Mouse (Mus musculus) heart, postnatal 14 days (tissue): ENCODE results near the gene Zfp382. TPM values are rescaled to one million over a fixed set of nuclear protein-coding genes. Genes with fewer than 3 reads are reported as not detected.
"Not testable (repeated sequence)": the region's sequence is repeated elsewhere in the genome, so short reads cannot be mapped to it uniquely, and the experiment has no call there.

Experiments used
- DNase-seq, 2 experiments: peaks; one replicate each; pipeline ENCODE4 v3.0.0; 2021 to 2022
- intact Hi-C: fragments of 180-260 bp; cut with DNase I; formaldehyde crosslinking; loops from one replicate; pipeline ENCODE4 v1.15.1; 2025
- long read RNA-seq, 2 experiments: library from polyadenylated mRNA; stranded (forward); transcript quantifications; one replicate each; pipeline ENCODE4 v2.0.0; 2021
- total RNA-seq, 2 experiments: library from RNA; stranded (reverse); gene quantifications; 2 replicates each; pipeline ENCODE4 v1.2.3; 2021

The Zfp382 gene
- total RNA-seq, result 1 to 10 TPM; 4.2 to 4.4 TPM
- long read RNA-seq, experiment 1, partial matches to known transcripts, result 0 of 1 reads
- long read RNA-seq, experiment 1, other reads (novel, unspliced or antisense), result 1 of 1 reads
- long read RNA-seq, experiment 2, result 0 reads

DNA sequence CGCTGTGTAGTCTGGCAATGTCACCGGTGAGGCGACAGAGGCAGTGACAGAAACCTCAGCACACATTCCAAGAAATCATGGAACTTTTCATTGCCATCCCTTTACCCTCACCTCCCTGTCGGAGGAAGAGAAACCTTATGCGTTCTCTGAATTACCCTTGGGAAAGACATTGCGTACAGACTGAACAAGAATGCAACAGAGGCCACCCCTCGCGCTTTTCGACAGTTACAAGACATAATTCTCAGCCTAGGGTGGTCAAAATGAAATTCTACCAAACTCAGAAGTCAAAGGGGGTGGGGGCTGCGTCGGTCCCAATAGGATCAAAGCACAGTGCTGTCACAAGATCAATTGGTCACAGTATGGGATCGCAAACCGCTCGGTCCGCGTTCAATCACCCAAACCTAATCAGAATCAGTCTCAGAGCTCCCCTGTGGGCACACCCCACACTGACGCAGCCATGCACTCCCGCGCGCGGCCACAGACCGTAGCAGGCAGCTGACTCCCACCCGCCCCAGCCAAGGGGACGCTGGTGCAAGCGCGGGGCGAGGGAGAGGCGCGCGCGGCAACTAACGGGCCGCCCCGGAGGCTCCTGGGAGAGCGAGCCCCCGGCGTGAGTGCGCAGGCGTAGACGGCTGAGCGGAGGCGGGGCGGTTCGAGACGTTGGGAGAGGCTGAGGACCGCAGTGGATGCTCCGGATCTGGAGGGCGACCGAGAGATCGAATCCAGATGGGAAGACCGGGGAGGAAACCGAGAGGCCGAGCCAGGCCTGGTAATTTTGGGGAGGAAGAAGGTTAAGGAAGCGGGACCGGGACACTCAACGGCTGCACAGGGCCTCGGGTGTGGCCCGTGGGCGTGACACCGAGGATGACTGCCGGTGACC is at the start of gene Zfp382:
Zfp382 (plus strand) TSS at position 635 of the 880 bp plus-strand sequence.
- intact Hi-C loops, result loop anchor here (5.0 kb wide), 1 partner anchor 34 kb away; no protein-coding TSS in a partner anchor
- peak; percentile 92 to 95 for DNase-seq

DNA sequence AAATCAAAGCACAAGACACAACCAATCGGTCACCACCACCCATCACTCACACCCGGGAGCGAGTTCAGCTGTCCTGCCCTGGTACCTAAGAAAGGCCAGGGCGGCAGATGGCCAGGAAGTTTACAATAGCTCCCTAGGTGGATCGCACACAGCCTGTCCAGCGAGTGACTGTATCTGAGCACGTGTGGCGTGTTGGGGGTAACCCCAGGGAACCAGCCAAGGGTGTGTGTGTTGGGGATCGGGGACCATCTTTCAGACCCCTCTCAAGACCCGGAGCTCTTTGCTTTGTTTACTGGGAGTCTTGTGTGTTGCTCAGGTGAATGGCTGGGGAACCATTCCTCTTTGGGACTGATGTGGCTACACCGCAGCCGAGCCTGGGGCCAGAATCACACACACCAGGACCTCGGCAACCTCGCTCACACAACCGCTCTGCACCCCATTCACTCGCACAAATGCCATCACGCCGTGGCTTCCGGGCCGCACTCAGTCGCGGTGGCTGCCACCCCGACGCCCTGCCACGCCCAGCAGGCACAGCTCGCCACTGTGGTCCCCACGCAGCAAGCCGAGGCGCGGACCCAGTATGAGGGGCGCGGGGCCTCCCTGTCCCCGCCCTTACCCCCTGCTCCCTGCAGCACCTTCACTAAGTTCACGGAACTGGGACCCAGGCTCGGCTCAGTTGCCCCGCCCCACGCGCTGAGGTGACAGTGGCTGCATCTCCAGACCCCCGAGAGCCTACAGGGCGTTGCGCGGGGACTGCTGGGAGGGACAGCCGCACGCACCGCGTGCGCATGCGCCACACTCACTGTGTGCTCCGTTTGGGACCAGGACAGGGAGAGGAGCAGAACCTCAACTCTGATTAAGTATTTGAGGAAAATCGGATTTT is 49.4 kb upstream of the Zfp382 start, which contains the start of gene Zfp82:
Zfp82 (minus strand) TSS at position 755 of the 883 bp plus-strand sequence.
- peak; percentile 82 to 89 for DNase-seq
- intact Hi-C loops, result no loop called here

DNA sequence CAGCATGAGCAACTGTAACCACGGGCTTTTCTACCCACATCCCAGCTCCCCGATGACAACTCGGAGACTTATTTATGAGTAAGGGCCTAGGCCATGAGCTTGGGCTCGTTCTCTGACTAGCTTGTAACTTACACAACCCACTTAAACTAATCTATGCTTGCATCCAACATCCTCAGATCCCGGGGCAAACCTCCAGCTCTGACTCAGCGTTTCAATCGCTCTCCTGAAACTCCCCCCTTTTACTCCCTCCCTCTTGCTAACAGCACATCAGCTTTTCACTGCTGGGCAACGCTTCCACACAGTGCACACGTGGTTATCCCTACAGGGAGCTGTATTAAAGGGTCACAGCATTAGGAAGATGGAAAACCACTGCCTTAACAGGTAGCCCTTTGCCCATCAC is 35.2 kb upstream of the Zfp382 start:
- no peak for DNase-seq
- intact Hi-C loops, result loop anchor here (5.0 kb wide), 1 partner anchor 36 kb away; the partner anchor contains the start of gene Zfp382

DNA sequence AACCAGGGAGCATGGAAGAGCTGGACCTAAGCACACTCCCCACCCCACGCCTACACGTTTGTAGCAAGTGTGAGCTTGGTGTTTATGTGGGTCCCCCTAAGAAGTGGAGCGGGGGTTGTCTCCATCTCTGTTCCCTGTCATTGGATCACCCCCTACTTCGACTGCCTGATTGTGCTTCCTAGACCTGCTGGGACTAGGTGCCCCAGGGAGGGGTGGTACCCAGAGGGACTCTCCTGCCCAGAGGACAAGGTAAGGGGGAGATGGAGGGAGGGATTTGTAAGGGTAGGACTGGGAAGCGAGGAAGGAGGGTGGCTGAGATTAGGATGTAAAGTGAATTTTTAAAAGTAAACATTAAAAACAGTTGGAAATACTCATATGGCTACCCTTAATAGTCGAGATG is 32.3 kb upstream of the Zfp382 start:
- no peak for DNase-seq
- intact Hi-C loops, result loop anchor here (2.0 to 5.0 kb wide), 2 partner anchors 33 to 77 kb away; partner anchors contain the start of gene Zfp382

DNA sequence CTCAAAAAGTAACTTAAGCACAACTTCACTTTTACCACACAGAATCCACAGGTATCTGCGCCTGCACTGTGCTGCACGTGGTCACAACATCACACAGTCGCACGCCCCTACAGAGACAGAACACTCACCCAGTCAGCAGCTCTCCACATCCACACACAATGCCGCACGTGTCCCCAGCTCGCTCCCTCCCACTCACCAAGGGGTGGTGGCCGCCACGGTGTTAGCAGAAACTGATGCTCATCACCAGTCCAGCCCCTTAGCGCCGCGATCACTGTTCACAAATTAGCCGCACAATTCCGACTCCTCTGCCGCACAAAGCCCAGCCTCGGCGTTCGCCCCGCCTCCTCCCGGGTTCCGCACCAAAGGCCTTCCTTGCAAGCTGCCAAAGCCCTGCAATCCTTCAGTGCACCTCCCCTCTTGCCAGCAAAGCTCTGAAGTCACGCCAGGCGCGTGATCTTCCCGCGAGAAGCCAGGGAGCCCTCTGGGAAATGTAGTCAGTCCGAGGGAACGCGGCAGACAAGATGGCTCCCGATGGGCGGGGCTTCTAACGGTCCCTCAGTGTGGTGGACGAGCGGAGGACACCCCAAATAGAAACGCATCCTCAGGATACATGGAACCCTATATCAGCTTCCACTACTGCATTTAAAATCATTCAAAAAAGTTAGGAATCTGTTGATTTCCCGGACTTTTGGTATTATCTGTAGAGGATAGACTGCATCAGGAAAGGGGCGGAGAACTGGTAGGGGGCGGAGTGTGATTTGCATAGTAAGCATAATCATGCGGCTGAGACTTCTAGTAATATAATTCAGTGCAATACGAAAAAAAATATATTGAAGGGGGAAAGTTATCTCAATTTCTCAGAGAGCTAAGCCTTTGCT is 31.4 kb upstream of the Zfp382 start, which contains the start of the genes Gm26920 and Zfp566:
Gm26920 (minus strand) TSS at position 319 of the 878 bp plus-strand sequence.
Zfp566 (minus strand) TSS at position 436 of the 878 bp plus-strand sequence.
- intact Hi-C loops, result no loop called here
- peak; percentile 94 to 97 for DNase-seq

DNA sequence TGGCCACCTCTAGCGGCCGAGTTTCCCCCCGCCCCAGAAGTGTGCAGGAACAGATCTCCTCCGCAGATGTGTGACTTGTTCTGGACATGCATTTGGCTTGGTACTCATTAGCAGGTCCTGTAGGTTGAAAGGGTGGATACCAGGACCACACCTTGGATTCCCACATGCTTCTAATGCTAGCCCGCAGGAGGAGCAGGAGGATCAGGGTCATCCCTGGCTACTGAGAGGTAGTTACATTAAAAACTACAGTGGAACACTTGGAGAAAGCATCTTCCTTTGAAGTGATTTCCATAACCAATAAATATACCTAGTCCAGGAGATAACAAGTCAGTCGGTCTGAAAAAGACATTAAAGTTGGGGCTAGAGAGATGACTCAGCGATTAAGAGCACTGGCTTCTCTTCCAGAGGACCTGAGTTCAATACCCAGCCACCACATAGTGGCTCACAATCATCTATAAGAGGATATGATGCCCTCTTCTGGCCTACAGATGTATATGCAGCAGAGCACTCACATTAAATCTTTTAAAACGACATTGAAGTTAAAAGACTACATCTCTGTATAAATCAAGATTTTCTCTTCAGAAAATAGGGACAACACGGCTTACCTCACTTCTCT is 30.7 kb upstream of the Zfp382 start:
- intact Hi-C loops, result no loop called here

DNA sequence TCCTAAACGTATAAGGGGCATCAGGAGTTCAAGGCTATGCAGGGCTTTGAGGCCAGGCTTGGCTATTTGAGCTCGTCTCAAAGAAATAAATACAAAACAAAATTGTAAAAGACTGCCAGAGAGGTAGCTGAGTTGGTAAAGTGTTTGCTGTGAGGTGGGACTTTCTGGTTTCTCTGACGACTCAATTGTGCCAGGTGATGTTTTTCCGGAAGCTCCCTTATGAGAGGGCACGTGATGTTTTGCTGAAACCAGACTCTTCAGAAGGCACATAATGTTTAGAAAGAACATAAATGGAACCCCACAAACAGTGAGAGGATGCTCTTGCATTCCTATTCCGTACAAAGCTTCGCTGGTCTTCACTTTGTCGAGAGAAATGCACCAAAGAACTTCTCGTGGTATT is 29.1 kb upstream of the Zfp382 start:
- no peak for DNase-seq
- intact Hi-C loops, result no loop called here

More for the DNA sequence above, 30.7 kb upstream of the Zfp382 start:
- peak in 1 of 2 experiments; percentile 11 for DNase-seq

DNA sequence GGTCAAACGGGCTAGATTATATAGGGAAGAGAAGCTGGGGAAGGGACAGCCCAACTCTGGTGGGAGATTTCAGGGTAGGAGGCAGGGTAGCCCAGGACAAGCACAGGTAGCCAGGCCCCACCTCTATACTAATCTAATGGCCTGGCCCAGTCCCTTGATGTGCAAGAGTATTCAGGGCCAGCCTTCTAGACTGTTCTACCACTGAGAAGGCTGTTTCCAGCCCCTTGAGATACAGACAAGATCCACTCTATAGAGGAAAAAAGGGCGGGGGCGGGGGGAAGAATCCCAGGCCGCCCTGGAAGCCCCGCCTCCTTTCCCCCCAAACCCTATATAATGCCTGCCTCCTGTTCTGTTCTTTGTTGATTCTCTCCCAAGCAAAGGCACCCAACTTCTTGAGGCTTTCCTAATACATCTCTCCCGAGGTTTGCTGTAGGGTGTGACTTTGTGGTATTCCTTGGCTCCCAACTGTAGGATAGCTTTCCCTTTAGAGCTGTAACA is 27.8 kb upstream of the Zfp382 start:
- no peak for DNase-seq
- intact Hi-C loops, result no loop called here

DNA sequence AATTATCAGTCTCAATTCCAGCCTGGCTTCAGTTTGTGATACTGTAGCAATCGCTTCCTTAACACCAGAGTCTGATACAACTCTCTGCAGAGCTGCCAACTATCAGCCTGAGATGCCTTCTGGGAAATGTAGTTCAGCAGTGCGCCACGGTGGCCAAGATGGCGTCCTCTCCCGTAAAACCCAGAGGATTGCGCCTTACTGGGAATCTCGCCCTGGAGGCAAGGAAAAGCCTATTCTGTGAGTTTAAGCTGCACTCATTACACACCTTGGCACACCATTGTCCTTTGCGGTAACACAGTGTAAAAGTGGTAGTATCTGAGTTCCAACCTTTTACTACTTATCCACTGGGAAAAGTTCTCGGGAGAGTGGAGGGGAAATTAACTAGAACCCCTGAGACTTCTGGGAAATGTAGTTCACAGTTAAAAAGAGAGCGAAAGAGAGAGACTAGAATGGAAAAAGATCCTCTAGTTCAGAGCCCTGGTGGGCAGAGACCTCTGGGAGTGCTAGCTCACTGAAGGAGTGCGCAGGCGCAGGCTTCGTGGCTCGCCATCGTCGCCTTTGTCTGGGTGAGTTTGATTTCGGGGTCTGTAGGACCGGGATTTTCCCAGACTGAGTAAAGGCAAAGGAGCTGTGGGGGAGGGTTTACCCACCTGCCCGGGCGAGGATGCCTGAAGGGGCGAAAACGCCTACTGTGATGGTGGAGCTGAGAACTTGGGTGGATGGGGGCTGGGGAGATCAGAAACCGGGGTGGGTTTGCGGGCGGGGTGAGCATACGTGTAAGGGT is 26.9 kb upstream of the Zfp382 start, which contains the start of gene Zfp260:
Zfp260 (plus strand) TSS at position 132 of the 784 bp plus-strand sequence.
- peak; percentile 88 to 89 for DNase-seq
- intact Hi-C loops, result loop anchor here (5.0 kb wide), 1 partner anchor 72 kb away; the partner anchor contains the start of gene Zfp146

DNA sequence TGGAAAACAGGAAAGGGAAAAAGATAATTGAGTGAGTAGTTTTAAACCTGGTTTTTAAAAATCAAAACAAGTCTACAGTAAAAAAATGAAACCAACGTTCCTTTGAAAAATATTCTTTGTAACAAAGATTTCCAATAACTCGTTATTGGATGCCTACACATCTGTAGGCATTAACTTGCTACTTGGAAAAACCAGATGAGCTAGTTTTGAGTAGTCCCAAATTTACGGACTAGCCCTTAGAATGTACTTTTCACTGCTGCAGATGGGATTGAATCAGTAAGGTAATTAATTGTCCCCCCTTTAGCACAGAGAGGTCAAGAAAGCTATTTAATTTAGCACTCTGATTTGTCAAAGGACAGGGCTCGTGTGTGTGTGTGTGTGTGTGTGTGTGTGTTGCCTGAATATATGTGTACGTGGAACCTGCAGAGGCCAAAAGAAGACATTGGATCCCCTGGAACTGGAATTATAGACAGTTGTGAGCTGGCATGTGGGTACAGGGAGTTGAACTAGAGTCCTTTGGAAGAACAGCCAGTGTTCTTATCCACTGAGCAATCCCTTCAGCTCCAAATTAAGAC is 26.1 kb upstream of the Zfp382 start:
- intact Hi-C loops, result loop anchor here (5.0 kb wide), 1 partner anchor 72 kb away; the partner anchor contains the start of gene Zfp146
- DNase-seq, result no peak

DNA sequence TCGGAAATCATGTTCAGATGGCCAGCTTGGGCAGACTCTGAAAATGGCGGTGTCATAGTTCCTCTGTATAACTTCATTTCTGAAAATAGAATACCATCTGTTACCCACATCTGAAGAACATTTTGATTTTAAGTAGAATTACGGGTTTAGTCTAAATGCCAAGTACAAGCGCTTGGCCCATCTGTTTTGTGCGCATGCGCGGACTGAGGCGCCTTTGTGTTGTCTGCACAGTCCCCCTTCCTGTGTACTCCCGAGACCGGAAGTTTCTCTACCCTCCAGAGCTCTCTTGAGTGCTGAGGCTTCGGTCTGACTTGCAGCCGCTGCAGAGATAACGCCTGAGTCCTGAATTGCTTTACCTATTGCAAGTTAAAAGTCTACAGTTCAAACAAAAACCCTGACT is 22.4 kb upstream of the Zfp382 start:
- intact Hi-C loops, result loop anchor here (5.0 kb wide), 1 partner anchor 68 kb away; the partner anchor contains the start of gene Zfp146
- DNase-seq, result peak; percentile 35 to 40

DNA sequence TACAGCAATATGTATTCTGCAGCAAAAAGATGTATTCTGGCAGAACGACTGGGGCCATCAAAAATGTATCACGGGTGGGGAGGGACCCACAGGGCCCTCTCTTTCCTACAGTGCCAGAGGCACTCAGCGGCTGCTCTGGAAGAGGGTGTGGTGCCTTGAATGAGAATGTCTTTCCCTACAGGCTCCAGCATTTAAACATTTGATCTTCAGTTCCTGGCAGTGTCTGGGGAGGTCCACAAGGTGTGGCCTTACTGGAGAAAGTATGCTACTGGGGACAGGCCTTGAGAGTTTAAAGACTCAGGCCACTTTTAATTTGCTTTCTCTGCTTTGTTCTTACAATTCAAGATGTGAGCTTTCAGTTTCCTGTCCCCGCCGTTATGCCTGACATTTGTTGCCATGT is 5.7 kb upstream of the Zfp382 start:
- intact Hi-C loops, result no loop called here
- no peak for DNase-seq

DNA sequence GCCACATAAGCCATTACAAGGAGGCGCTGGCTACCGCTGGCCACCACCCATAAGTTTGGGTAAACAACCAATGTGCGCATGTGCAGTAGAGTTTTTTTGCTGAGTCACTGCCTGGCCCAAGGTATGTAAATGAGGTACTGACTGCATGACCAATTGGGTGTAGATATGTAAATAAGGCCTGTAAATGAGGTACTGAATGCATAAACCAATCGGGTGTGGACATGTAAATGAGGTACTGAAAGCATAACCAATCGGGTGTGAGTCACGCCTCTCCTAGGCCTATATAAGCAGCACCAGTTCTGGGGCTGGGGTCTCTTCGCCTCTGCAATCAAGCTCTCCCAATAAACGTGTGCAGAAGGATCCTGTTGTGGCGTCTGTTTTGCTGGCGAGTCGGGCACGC is 3.8 kb upstream of the Zfp382 start:
- intact Hi-C loops, DNase-seq: not testable (repeated sequence)

DNA sequence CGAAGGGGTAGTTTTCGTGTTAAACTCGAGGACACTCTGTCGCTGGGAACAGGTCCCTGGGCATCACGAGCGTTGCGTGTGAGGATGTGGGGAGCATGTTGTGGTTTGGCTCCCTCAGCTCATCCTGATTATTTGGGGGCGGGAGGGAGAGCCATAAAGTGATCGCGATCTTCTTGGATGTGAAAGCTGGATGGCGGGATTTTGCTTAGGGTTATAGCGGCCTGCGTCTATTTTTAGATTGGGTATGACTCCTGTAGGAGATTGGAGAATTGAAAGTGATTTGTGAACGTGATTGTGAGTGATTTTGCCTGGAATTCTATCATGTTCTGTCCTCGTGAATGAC is 417 bp downstream of the Zfp382 start:
- intact Hi-C loops, result loop anchor here (5.0 kb wide), 1 partner anchor 35 kb away; no protein-coding TSS in a partner anchor

DNA sequence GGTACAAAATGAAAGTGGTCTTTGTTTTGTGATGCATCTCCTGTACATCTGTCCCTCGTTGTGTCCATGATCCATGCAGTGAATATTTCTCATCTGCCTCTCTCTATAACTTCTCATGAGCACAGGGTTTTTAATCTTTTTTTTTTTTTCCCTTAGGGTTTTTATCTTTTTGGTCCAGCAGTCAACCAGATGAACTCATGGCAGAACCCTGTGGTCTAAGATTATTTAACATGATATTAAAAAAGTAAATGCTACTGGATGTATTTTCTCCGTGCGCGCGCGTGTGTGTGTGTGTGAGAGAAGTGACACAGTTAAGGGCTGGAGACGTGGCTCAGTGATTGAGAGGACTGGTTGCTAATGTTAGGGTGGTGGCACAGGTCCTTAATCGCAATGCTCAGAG is 8.2 kb downstream of the Zfp382 start:
- no peak for DNase-seq
- intact Hi-C loops, result no loop called here

More for the DNA sequence above, 417 bp downstream of the Zfp382 start:
- DNase-seq, result no peak

DNA sequence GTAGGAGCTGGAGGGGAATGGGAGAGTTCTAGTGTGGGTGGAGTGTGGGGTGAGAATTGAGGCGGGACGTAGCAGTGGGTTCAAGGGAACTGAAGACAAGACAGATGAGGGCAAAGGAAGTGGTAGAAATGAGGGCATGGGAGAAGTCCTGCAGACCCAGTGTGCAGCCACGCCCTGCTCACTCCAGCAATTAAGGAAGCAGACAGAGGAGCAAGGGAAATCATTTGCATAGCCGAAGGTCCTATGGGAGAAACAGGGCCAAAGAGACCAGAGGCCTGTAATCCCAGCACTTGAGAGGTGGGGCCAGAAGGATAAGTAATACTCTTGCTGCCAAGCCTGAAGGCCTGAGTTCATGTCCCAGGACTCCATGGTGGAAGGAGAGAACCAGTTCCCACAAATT is 10.7 kb downstream of the Zfp382 start:
- no peak for DNase-seq
- intact Hi-C loops, result no loop called here

DNA sequence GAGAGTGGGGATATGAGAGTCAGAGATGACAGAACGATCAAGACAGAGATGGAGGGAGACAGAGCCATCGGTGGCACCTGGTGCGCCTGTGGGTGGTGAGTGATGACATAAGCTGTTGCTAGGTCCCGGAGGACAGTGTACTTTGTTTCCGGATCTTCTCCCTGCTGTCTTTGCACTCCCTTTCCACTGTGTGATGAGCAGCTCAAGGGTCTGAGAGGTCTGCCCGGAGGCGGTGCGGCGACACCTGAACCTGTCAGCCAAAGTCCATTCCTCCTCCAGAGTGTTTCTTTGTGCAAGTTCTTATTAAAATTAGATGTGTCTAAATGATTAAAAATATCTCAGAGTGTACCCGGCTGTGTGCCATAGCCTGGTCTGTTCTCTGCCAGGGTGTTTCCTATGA is 15.1 kb downstream of the Zfp382 start:
- intact Hi-C loops, result no loop called here

More for the DNA sequence above, 15.1 kb downstream of the Zfp382 start:
- DNase-seq, result no peak
